In genomic region chr19:53039090-53039489, GRCm38 (mm10) we compare ENCODE assay signal across 7 mouse cellular contexts. TPM values are rescaled to one million over a fixed set of nuclear protein-coding genes. Genes with fewer than 3 reads are reported as not detected.
A peak's percentile ranks its signal among the peaks of the same experiment; 100 is the strongest.
DNase-seq lines count a peak whose midpoint lies in the region; ATAC-seq and TF ChIP-seq lines count a peak whose summit lies in the region.

No protein-coding gene starts in this region.

- H3K4me2 ChIP-seq in hindbrain, embryonic 13.5 days: peak overlapping the region; percentile 83
- peak overlapping the region; percentile 87 for H3K4me2 ChIP-seq in liver, embryonic 16.5 days (ENCODE audit: low read depth, low read length)

- H3K27me3 ChIP-seq in testis, adult 2 months (ENCODE audit: control insufficient read depth, insufficient read depth, low read length): no peaks in the 10 kb centered on the region
- no peaks in the 10 kb centered on the region for H3K27me3 ChIP-seq in hindbrain, embryonic 13.5 days
- H3K27me3 ChIP-seq in liver, embryonic 16.5 days (ENCODE audit: control insufficient read depth, insufficient read depth, low read depth, low read length): no peaks in the 10 kb centered on the region

- peak overlapping the region; percentile 85 for H3K27ac ChIP-seq in testis, adult 2 months (ENCODE audit: control insufficient read depth, insufficient read depth, low read depth, low read length)
- H3K27ac ChIP-seq in hindbrain, embryonic 13.5 days: peak overlapping the region; percentile 93
- H3K27ac ChIP-seq in liver, embryonic 16.5 days (ENCODE audit: low read length): peak overlapping the region; percentile 83

- H3K9me3 ChIP-seq in hindbrain, embryonic 13.5 days: no peaks in the 10 kb centered on the region
- H3K9me3 ChIP-seq in liver, embryonic 16.5 days (replicated peaks; ENCODE audit: control insufficient read depth, low read length): no peaks in the 10 kb centered on the region

- TF ChIP-seq POLR2A in testis, adult 2 months (IDR thresholded peaks at IDR 0.05; ENCODE audit: control insufficient read depth, low read depth, low read length): peak; percentile 33; the same call in 1 of the 2 replicates

- peak; percentile 43 for ATAC-seq in hindbrain, embryonic 13.5 days (ENCODE audit: low FRiP score)
- ATAC-seq in liver, embryonic 16.5 days (ENCODE audit: low read depth): no peak

- H3K4me1 ChIP-seq in testis, adult 2 months (ENCODE audit: control insufficient read depth, insufficient read depth, low read length): peaks cover 26% of the 10 kb centered on the region
- H3K4me1 ChIP-seq in hindbrain, embryonic 13.5 days (replicated peaks): peaks cover 15% of the 10 kb centered on the region
- H3K4me1 ChIP-seq in liver, embryonic 16.5 days (ENCODE audit: control insufficient read depth, low read depth, low read length): peaks cover 41% of the 10 kb centered on the region

- TF ChIP-seq CTCF in testis, adult 2 months (IDR thresholded peaks at IDR 0.05; ENCODE audit: control insufficient read depth, insufficient read depth, insufficient replicate concordance, low read depth, low read length): no peak

- no peak for DNase-seq in testis, postnatal 14 days (ENCODE audit: low spot score)
- DNase-seq in cerebellum, postnatal 36 days: peak; percentile 55 to 64
- peak; percentile 40 for DNase-seq in thymus, postnatal 14 days
- no peak for DNase-seq in adrenal gland, postnatal 25 days

- WGBS in hindbrain, embryonic 13.5 days: 33% methylated on average over 11 of the region's 11 CpGs
- 41% methylated on average over 11 of the region's 11 CpGs for WGBS in liver, embryonic 16.5 days (ENCODE audit: insufficient replicate concordance)

- H3K4me3 ChIP-seq in testis, adult 2 months (ENCODE audit: control insufficient read depth, low read depth, low read length): peak overlapping the region; percentile 94
- H3K4me3 ChIP-seq in hindbrain, embryonic 13.5 days: peak overlapping the region; percentile 90
- peak overlapping the region; percentile 99 for H3K4me3 ChIP-seq in liver, embryonic 16.5 days (ENCODE audit: low read depth, low read length)

- H3K36me3 ChIP-seq in testis, adult 2 months (ENCODE audit: control insufficient read depth, insufficient read depth, low read length): no peaks in the 10 kb centered on the region
- no peaks in the 10 kb centered on the region for H3K36me3 ChIP-seq in hindbrain, embryonic 13.5 days
- H3K36me3 ChIP-seq in liver, embryonic 16.5 days (ENCODE audit: control insufficient read depth, insufficient read depth): no peaks in the 10 kb centered on the region

- peak overlapping the region; percentile 63 for H3K9ac ChIP-seq in hindbrain, embryonic 13.5 days
- H3K9ac ChIP-seq in liver, embryonic 16.5 days (ENCODE audit: low read depth, low read length): peak overlapping the region; percentile 56

RNA-seq across cellular contexts. Expression of gene Xpnpep1, which starts 0.9 kb away (rescaled TPM):
- 138 and 141 TPM in 2 replicates for polyA plus RNA-seq in testis, adult 2 months (2012; rRNA removed)
- polyA plus RNA-seq in hindbrain, embryonic 13.5 days (2015; fragmentation: Nextera tagmentation; extraction: Ambion mirVana): 132 and 138 TPM in 2 replicates
- polyA plus RNA-seq in liver, embryonic 16.5 days (2015; fragmentation: Nextera tagmentation; extraction: Ambion mirVana): 85.5 and 91.8 TPM in 2 replicates
- total RNA-seq in adrenal gland, postnatal 25 days (2021): 85.6 and 98.2 TPM in 2 replicates

Comparison
In these comparisons a context has a peak if more than half of its experiments do, and no peak if none do; other contexts are left out.
1. DNase-seq: peak in cerebellum, postnatal 36 days (2 of 2) and thymus, postnatal 14 days (single experiment); none in testis, postnatal 14 days (single experiment) and adrenal gland, postnatal 25 days (single experiment).
2. Peak in every context shown above with its lines, with median percentiles within 50 percentile points of each other: H3K27ac ChIP-seq and H3K4me3 ChIP-seq.